Mouse (Mus musculus): ENCODE measurements at regions not wholly inside any gene's neighbourhood (a gene's known extent, or its start where the extent isn't known, plus 50 kb on each side); places are given as distances from the start of the nearest gene placed in this dataset.

DNA sequence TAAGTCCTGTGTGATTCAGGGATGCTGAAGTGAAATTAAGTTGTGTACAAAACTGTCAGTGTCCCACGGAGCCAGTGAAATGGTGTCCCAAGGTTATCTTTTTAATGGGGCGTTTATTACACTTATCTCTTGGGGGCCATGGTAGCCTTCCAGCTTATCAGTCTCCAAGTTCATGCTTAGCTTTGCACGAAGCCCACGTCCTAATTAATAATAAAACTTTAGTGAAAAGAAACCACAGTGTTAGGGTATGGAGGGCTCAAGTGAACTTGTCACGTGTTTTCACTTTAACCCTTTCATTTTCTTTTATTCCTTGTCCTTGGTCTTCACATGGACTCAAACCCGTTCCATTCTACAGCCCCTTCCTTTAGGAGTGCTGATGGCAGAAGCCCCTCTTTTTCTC, 105.9 kb downstream of the Fam76b start:
- TF ChIP-seq EP300 (IDR thresholded peaks at IDR 0.05) (no peak), CTCF (IDR thresholded peaks at IDR 0.05) (no peak)
